Mouse (Mus musculus) left cerebral cortex, adult 8-10 months (tissue): ENCODE results near the gene Kcnh7. TPM values are rescaled to one million over a fixed set of nuclear protein-coding genes. Genes with fewer than 3 reads are reported as not detected.
A peak's percentile ranks its signal among the peaks of the same experiment; 100 is the strongest.
"Not testable (repeated sequence)": the region's sequence is repeated elsewhere in the genome, so short reads cannot be mapped to it uniquely, and the experiment has no call there.

ENCODE experiments used
- DNase-seq, 2 experiments: peaks; one replicate each; pipeline ENCODE4 v3.0.0; 2022; ENCODE audit warnings: low spot score in 2 of 2
- total RNA-seq, 4 experiments: library from RNA; stranded (reverse); gene quantifications; 2 replicates each; pipeline ENCODE4 v1.2.4; 2022

The Kcnh7 gene
- total RNA-seq, 4 experiments from 2014 or later: 69.1 to 91.8 (median 80.5) TPM

DNA sequence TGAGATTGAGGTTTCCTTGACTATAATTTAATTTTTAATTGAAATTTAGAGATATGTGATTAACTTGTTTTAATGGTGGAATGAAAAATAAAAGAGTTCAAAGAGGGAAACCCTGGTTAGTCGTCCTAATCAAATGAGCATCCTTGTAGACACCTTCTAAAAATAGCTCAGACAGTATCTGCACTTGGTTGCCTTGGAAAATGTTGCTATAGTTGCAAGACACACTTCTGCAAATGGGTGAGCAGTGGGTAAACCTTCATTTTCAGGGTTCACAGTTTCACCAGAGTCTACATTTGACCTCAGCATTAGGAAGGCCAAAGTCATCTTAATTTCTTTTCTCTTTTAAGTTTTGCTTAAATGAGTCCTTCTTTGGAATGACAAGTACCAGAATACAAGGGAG, 465.7 kb downstream of the Kcnh7 start:
- no peak for DNase-seq

DNA sequence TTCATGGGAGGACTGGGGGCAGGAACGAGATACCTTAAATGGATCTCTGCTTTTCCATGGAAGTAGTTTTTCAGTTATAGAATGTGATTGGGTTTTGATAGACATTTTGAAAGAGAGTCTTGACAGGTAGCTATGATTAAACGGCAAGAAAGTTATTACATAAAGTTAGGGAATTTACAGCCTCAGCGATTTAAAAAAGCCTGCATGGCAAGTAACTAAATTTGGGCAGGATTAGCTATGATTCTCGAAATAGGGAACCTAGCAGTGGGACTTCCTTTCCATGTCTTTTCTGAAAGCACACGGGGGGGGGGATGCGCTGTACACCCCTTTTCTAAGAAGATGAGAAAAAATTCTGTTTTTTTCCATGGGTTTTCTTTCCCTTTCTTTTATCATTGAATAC, 466.8 kb downstream of the Kcnh7 start:
- DNase-seq: no peak

DNA sequence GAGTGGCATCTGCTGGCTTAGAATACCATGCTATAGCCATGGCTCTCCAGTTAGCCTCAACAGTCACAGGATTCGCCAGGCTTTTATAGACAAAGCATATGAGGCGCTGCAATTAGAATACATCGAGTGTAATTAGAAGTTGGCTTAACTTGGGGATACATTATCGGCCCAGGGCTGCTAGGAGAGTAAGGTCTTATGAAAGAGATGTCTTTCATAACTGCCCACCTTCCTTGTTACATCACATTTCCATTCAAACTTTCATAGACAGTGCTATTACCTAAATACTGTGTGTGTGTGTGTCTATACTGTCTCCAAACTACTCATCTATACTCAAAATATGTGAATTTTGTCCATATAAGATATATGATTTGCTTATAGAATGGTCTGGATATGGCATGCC, 468.8 kb downstream of the Kcnh7 start:
- no peak for DNase-seq

DNA sequence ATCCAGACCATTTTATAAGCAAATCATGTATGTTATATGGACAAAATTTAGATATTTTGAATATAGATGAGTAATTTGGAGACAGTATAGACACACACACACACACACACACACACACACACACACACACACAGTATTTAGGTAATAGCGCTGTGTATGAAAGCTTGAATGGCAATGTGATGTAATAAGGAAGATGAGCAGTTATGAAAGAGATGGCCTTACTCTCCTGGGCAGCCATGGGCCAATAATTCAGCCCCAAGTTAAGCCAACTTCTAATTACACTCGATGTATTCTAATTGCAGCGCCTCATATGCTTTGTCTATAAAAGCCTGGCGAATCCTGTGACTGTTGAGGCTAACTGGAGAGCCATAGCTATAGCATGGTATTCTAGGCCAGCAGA, 469.7 kb downstream of the Kcnh7 start:
- DNase-seq: not testable (repeated sequence)

DNA sequence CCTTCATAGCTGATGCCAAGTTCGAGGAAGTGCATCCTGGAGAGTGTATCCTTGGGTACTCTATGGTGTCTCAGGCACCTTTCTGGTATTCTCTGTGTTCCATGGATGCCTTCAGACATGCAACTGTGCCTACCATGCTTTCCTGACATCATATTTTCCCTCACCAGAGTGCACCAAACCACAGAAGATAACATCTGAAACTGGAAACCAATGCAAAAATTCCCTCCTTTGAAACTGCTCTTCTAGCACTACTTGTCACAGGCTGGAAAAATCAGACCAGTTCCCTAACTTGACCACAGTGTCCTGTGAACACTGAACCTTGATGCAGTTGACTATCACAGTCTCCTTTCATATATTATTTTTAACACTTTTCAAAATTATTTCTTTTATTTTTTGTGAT, 474.5 kb downstream of the Kcnh7 start:
- DNase-seq: no peak

DNA sequence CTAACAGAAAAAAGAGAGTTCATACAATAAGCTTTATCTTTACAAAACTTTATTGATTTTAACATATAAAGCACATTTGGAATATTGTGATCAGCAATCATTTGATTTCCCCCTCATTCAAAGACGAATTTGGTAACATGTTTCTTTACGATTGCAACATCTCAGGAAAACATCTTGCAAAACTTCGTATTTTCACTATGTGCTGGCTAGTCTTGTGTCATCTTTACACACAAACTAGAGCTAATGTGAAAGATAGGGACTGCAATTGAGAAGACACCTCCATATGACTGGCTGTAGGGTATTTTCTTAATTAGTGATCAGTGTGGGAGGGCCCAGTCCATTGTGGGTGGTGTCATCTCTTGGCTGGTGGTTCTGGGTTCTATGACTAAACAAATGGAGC, 477.8 kb downstream of the Kcnh7 start:
- no peak for DNase-seq

DNA sequence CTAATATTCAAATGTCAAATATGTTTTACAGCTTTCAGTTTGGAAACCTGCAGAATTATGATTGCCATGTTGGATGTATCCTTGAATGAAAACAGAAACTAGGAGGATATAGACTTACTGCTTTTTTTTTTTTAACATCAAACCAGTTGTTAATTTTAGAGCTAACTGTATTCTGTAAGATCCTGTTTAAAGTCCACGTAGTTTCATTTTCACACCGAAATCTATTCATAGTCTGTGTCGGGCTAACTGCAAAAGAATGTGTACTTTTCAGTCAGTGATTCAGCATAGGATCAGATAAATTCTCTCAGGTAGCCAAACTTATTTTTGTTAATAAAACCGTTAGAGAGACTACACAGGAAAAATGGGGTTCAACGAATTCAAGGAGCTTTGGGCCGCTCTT, 498.2 kb downstream of the Kcnh7 start:
- DNase-seq: no peak

DNA sequence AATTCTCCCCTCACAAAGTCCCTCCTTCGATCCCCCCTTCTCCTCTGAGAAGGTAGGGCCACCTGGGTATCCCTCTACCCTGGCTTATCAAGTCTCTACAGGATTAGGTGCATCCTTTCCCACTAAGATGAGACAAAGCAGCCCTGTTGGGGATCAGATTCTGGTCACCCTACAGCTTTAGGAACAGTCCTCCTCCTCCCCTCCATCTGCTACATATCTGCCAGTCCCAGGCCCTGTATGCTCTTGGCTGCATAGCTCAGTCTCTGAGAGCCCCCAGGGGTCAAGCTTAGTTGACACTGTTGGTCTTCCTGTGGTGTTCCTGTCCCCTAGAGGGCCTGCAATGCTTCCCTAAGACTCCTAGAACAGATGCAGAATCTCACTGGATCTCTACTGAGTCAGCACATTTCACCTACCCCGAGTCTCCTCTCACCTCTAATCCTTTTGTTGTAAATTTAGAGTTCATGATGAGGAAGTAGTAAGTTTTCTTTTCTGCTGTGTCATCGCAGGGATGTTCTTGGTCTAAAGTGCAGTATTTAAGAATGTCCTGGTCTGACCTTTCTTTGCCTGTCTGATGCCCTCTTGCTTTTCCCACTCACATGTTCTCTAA, 499.0 kb downstream of the Kcnh7 start:
- no peak for DNase-seq

DNA sequence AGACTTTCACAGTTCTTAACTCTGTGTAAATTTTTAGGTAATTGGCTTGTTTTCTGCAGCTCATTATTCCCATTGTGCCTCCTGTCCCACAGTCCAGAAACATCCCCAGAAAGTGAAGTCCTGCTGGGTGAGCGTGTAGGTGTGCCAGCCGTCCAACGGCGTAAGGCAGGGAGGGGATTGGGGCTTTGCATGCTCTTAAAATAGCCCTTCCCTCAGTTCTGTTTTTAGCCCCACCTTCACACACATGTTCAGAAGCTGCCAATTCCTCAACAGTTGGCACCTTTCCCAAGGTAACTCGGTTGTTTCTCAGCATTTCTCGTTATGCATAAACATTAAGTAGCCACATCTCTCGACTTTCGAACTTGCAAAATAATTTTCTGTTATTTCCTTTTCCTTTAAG, 502.4 kb downstream of the Kcnh7 start:
- peak in 1 of 2 experiments; percentile 79 for DNase-seq

DNA sequence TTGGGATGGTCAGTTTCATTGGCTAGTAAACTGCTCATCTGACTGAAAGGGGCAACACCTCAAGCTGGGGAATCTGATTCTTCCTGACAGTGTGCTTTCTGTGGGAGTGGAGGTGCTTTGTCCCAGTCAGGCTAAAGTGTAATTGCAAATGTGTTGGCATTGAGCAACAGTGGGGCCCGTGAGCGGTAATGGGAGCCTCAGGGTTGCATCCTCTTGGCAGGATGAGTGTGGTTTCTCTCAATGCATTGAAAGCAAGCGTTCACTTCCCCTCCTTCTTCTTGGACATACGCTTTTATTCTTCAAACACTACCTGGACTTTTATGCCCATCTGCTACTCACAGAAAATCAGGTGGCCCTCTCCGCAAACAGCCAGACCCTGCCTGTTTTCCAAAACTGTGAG, 511.3 kb downstream of the Kcnh7 start:
- DNase-seq: no peak

DNA sequence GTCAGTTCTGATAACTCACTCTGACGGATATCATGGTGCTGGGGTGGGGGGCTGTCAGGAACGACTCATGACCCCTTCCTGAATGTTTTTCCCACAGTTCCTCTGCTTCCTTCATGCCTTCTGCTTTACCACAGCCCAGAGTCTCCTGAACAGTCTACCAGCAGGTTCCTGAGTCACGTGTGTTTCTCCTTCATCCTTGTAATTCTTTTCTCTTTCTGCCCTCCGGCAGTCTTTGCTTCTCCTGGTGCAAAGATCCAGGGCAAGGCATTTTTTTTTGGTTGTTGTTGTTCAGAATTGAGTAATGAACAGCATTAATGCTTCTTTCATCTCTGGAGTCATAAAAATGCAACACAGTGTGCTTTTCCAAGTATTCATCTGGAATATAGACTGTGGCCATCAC, 513.3 kb downstream of the Kcnh7 start:
- no peak for DNase-seq

DNA sequence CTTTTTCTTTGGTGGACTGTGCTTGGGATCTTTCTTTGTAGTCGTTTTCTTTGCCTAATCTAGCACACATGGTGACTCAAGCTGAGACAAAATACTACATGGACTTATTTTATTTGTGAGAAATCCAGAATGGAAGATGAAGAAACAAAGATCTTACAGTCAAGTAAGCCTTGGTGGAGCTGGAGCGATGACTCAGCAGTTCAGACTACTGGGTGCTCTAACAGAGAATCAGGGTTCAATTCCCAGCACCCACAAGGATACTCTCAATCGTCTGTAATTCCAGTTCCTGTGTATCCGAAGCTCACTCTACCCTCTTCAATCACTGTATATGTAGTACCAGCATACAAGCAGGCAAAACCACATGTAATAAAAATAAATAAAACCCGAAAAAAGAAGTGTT, 513.8 kb downstream of the Kcnh7 start:
- DNase-seq: no peak

DNA sequence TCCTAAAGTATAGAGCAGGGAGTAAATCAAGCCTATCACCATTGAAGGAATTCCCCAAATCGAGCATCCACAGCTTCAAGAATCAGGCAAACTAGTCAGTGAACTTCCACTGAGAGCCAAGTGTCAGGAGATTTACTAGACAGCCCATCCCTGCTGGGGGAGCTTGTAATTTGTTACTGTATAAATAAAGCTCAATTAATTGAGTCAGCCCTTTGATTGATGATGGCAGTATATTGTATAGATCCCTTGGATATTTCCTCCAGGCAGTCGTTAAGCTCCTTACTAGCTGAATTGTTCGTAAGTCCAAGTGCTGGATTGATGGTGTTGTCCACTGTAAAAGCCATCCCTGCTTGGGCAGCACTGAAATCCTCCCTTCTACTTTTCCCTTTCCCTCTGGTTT, 514.2 kb downstream of the Kcnh7 start:
- no peak for DNase-seq

DNA sequence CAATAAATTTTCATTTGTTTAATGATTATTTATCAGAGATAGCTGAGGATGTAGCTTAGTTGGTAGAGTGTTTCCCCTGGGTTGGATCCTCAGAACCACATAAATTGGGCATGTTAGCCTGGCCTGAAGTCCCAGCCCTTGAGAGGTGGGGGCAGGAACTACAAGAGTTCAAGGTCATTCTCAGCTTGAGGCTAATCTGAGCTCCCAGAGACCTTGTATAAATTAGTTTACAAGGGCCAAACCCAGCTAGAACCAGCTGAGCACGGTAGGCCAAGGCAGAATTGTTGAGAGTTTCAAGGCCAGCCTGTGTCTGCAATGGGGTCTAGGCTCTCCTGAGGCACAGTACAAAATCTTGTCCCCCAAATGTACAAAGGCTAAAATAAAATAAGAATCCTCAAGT, 518.6 kb downstream of the Kcnh7 start:
- DNase-seq: no peak

DNA sequence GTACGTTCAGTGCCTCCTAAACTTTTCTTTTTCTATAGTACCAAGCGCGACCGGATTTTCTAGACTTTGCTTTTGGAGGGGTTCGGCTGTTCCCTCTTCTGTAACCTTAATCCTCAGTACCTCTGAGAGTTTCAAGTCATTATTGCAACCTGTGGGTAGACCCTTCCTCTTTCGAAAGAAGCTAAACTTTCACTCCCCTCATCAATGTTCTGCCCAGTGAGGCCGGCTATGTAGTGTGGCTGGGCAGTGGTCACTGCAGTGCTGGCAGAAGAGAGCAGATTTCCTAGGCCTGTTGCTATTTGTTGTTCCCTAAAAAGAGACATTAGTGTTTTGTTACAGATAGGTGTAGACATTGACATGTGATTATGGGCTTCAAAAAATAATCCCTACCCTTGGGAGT, 519.2 kb downstream of the Kcnh7 start:
- DNase-seq: no peak

DNA sequence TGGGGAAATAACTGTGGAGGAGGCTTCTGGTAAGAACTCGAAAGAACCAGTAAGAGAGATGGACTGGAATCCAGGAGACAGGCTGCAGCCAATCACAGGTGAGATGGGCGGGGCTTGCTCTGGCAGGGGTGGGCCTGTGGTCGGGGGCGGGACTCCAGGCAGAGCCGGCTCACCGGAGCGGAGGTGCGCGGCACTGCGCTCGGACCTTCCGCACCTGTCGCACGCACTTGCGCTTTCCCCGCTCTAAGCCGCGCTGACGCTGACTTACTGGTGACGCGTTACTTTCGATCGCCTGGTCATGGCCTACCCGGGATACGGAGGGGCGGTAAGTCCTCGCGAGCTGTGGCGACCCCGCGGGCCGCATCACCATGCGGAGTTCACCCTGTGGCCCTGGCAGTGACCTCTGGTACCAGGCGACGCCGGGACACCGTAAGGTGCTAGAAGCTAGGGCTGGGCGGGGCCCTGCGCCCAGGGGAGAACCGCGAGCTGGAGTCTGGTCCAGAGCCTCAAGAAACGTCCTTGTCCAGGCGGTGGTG, 519.9 kb downstream of the Kcnh7 start, which contains the start of gene Gca:
Gene Gca (plus strand): TSS at position 151 of the 536 bp plus-strand sequence.
- peak; percentile 56 to 78 for DNase-seq

DNA sequence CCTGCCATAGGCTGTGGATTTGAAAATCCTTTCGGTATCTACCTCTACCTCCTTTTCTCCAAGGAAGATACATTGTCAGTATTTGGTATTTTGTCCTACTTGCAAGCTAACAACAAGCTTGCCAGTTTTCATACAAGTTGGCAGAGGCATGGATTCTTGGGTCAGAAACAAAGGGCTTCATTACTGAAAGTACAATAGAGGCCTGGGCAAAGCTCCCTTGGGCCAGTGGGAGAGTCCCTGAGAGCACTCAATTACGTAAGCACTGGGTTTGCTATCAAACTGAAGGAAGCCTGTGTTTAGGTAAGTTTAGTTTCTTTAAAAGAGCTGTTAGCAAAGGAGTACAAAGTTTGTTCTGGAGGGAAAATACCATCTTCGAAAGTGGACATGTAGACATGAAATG, 521.5 kb downstream of the Kcnh7 start:
- peak in 1 of 2 experiments; percentile 26 for DNase-seq

DNA sequence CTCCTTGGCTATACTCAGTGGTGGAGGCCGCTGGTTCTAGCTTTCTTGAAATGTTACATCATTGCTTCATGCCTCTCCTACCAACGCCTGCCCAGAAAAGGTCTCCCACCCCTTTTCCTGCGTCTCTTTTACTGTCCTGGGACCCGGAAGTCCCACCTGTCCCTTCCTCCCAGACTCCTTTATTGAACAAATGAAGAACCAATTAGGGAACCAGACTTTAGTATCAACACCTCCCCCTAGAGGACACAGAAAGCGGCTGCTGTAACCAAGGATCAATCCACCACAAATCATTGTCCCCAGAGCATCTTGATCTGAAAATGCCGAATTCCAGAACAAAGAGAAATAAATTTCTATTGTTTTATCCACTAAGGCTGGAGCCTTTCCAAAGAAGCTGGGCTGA, 523.5 kb downstream of the Kcnh7 start:
- no peak for DNase-seq

DNA sequence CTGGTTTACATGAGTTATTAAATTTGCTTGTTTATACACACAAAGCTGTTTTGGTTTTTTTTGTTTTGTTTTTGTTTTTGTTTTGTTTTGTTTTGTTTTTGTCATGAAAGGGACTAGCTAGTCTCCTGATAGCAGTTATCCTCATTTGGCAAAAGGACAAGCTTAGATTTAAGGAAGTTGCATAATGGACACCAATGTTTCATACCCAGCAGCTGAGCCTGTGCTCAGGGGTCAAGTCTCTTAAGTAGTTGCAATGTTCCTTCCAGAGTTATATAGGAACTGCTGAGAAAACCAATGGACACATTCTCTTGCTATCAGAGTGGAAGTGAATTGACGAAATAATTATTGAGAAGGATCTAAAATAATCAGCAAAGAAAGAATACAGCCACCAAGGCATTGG, 528.0 kb downstream of the Kcnh7 start:
- DNase-seq: no peak

DNA sequence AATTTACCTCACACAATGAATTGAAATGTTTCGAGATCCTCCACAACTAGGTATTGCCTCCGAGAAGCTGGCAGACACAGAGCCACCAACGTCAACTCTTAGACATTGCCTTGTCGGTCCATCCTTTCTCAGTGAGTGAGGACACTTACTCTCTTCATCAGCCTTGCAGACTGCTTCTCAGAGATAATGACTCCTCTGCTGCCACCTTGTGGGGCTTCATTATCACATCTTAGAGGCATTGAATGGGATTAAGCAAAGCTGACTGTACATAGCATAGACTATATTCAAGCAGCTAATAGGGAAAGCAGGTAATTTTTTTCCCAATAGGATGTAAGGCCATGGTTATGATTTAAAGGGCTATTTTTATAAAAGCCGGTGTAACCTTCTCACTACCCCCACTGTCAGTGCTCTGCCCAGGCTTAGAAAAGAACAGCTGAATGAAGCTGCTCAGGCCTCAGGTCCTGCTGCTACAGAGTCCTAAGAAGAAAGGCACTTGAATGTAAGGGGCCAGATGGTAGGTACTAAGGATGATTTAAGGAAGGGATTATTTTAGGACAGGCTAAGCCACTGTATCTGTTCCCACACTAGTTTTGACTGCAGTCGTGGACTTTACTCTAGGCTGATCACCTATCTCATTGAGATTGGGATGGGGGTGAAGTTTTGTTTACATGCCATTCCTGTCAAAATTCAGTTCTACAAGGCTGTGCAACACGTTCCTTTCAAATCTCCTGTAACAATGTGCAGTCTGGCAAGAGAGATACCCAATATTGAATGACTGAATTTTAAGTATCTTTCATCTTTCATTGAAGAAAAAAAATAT, 529.4 kb downstream of the Kcnh7 start:
- peak in 1 of 2 experiments; percentile 64 for DNase-seq

DNA sequence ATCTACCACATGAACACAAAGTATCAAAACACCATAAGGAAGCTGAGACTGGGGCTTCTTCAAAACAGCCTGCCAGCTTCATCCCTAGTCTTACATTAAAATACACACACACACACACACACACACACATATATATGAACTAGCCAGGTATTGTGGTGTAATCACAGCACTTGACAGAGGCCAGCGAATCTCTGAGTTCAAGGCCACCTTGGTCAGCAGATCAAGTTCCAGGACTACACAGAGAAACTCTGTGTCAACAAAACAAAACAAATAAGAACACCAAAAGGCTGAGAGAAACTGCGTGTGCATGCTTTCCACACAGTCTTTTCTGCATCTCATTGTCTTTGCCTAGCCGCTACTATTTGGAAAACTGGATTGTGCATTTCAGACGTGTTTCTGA, 531.6 kb downstream of the Kcnh7 start:
- DNase-seq: no peak

DNA sequence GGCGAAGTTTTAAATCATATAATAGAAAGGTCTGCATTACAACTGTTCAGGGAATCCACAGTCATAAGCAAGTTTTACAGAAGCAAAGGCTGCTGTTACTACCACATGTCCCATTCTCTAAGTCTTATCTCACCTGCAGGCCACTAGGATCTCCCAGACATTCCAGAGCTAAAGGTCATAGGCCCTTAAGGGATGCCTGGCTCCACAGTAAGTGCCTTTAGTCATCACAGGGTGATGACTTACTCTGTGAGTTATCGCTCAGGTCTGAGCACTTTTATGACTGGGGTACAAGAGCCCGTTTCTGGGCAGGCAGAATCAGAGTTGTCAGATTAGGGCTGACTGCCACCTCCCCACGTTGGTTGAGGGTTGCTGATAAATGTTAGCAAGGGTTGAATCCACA, 532.2 kb downstream of the Kcnh7 start:
- DNase-seq: no peak
